Mouse (Mus musculus): ENCODE measurements around the gene Mtch1.

Mtch1 gene

DNA sequence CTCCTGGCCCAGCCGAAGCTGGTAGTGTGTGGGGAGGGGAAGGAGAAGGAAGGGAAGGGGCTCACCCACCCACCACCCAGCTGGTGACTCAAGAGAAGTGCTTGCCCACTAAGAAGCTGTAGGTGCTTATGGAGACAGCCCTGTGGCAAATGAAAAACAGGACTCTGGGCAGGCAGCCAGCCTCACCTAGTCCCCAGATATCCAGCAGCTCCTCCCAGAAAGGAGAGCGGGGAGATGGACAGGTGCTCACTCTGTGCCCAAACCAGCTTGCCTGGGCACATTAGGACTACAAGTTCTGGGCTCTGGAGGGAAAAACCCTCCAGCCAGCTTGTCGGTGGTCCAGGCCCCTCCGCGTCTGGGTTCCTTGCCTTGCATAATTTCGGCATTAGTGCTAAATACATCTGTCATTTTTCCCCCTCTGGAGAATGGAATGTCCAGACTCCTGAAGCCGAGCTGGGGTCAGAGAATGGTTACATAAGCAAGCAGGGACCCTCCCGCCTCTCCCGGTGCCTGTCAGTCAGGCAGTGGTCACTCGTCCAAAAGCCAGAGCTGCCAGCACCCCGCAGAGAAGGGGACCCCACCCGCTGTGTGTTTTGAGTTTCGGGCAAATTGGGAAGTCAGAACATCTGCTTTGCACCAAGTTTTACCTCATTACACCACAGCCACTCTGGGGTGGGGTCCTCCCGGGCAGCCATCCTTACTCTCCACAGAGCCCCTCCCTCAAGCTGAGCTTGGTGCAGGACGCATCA is 42.5 kb downstream of the Mtch1 start:
- peak; percentile 53 for DNase-seq (ENCODE audit: low read depth)

DNA sequence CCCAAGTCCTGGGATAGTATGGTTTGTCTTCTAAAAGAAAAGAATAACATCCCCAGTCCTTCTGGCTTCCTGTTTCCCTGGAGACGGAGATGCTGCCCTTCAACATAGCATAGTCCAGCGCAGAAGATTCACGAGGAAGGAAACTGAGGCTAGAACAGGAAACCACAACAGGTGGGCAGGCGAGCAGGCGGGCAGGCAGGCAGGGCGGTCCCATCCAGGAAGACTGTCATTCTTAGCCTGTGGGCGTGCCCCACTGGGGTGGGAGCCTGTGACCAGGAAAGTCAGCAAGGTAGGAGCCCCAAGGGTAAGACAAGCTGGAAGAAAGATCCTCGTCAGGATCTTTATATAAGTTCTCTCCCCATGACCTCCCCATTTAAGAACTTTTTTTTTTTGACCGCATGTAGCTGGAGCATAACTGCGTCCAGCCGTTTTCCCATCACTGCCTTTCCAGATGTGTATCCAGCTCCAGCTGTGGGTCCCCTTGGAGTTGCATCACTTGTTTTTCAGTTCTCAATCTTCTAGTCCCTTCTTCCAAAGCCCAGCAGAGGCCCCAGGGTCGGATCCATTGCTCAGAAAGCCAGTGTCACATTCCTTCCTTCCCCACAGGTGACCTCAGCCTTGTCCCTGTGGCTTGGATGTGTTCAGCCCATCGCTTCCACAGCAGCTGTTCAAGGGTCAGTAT is 43.2 kb downstream of the Mtch1 start:
- DNase-seq (ENCODE audit: low read depth) = peak; percentile 31

DNA sequence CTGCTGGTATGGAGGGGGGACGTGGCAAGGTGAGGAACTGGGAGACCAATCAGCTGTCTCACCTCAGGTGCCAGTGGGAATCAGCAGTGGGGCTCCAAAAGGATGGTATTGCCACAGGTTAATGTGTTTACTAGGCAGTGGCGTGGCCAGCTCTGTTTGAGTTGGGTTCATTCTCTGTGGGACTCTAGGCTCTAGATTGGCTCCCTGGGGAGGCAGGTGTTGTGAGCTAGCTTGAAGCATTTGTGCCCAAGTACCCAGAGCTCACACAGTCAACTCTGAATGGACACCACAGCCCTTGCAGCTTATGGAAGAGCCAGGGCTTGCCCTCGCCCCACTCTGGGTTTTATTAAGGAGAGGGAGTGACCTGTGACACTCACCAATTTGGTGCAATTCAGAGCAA is 43.9 kb downstream of the Mtch1 start:
- no peak for DNase-seq (ENCODE audit: low read depth)

DNA sequence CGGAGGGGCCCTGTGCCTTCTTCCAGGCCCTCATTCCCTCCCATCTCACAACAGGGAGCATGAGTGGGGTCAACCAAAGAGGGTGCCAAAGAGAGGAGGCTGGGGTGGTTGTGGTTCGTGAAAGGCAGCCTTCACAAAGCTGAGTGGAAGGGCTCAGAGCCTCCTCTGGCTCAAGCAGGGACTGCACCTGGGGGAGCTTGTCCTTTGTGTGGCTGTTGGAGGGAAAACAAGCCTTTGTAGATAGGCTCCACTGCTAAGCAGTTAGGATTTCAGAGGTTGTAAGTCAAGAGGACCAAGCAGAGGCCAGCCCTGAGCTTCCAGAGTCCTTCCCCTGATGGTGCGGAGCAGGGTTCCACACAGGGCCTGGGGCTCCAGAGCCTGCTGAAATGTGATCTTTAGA is 44.6 kb downstream of the Mtch1 start:
- DNase-seq (ENCODE audit: low read depth) = no peak

DNA sequence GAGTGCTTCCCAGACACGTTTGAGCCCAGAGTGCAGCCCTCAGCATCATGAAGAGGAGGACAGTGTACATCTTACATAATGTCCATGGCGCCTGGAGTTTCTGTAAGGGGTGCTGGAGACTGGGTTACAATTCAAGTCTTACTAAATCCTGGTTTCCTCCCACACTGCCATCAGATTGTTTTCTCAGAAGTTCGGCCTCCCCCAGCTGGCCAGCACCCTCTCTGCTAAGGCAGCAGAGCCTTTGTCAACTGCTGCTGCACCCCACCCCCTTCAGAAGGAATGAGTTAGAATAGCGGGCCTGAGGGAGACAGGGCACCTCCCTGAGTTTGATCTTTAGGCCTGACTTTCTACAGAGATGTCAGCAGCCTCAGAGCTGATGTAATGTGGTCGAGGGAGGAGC is 45.6 kb downstream of the Mtch1 start:
- DNase-seq (ENCODE audit: low read depth) = no peak

DNA sequence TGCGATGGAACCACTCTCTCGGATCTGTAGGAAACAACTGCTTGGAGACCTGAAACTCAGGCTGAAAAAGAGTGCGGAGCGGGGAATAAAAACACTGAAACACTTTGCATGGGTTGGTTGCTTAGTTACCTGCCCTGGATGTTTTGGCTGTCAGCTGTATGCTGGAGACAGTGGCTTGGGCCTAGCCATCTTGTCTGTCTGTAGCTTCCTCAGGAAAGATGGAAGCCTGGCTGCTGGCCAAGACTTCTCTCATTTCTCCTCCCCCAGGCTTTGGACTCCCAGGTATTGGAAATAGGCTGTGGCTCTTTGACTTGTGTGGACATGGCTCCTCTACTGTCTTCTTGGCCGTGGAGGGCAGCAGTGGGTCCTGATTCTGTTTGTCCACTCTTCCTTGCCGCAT is 46.3 kb downstream of the Mtch1 start:
- no peak for DNase-seq (ENCODE audit: low read depth)

DNA sequence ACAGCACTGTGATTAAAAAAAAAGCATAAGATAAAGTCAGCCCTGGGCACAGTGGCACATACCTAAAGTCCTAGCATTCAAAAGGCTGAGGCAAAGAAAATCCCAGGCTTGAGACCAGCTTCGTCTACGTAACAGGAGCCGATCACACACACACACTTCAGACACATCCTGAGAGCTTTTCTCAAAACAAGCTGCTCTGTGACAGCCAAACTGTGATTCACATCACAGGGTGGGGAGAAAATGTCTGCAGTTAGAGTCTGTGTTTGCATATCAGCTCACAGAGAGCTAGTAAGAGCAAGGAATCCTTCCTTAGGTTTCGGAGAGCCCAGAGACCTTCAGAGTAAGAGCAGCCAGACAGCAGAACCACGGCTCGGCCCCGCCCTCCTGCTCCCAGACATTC is 46.8 kb downstream of the Mtch1 start:
- DNase-seq (ENCODE audit: low read depth) = no peak

DNA sequence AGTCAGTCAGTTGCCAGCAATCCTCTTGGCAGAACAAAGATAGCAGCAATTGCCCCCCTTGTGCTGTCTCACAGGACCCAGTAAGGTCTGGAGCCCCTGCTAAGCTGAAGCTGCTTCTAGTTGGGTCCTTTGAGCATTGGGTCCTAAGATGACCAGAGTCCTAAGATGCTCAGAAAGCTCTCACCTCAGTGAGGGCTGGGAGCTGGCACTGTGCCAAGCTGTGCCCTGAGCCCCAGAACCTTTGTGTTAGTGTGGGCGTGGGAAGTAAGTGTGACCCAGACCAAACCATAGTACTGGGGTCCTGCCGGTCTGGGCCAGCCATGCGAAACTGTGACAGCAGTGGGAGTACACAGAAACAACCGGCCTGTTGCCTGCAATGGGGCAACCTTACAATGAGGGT is 48.5 kb downstream of the Mtch1 start:
- DNase-seq (ENCODE audit: low read depth) = no peak

DNA sequence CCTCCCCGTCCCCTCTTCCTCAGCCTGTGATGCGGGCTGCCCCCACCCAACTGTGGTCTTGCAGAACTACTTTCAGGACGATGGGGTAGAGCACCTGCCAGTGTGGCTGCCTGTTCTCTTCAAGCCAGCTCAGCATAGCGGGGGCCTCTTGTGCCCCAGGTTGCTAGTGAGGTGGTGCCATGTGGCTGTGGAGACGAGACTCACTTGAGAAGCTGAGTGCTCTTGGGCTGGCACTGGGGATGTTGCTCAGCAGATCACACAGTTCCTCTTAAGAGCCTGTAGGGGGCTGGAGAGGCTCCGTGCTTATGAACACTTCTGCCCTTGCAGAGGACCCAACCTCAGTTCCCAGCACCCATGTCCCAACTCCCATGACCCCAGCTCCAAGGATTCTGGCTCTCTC is 49.9 kb downstream of the Mtch1 start:
- no peak for DNase-seq (ENCODE audit: low read depth)

DNA sequence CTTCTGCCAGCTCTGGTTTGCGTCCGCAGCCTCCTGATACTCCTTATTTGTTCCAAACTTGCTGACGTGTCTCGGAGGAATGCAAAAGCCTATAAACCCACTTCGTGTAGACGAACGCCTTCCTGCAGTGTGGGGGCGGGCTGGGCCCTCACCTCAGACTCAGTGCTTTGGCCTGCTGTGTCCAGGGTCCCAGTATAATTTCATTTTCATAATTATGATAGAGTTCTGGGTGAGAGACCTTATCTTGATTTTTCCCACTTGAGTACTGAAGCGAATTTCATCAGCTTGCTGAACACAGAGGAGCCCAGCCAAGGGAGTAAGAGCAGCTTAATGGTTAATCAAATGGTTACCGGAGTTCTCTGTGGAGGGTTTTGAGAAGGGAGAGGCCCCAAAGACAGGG is 50.4 kb downstream of the Mtch1 start:
- no peak for DNase-seq (ENCODE audit: low read depth)

DNA sequence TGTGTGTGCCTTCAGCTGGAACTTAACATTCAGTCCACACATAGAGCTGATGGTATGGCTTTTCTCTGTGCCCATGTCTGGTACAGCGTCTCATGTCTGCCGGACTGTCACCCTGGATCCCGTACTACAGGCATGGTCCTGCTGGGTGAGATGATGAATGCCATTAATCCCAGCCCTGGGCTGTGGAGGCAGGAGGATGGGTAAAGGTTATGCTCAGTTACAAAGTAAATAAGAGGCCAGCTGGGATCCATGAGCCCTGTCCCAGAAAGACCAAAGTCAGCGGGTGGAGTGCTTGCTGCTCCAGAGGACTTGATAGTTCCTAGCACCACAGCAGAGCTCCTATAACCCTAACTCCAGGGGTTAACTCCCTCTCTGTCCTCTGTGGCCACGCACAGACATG is 51.9 kb downstream of the Mtch1 start:
- no peak for DNase-seq (ENCODE audit: low read depth)

DNA sequence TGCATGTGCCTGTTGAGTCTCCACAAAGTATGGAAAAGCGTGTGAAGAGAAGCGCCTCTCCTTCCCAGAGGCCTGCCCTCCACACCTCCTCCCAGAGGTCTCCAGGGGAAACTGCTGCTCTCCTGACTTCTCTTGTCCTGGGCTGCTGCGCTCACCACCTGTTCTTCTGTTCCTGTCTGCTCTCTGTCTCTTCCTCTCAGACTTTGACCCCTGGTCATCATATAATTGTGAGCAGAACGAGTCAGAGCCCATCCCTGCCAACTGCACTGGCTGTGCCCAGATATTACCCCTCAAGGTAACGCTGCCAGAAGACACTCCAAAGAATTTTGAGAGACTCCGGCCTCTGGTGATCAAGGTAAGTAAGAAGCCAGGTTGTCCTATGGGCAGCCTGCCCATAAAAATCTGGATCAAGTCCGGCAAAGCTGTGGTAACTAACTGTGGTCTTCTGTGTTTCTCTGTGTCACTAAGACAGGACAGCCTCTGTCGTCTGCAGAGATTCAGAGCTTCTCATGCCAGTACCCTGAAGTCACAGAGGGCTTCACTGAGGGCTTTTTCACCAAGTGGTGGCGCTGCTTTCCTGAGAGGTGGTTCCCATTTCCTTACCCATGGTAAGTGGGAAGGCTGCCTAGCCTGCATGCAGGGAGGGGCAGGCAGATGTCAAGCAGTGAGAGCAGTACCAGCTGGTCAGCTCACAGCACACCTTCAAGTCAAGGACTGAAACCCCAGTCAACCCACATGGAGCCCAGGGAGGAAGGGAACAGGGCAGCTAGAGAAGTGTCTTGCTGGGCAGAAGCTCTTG is 53.7 kb downstream of the Mtch1 start:
- DNase-seq (ENCODE audit: low read depth) = no peak

DNA sequence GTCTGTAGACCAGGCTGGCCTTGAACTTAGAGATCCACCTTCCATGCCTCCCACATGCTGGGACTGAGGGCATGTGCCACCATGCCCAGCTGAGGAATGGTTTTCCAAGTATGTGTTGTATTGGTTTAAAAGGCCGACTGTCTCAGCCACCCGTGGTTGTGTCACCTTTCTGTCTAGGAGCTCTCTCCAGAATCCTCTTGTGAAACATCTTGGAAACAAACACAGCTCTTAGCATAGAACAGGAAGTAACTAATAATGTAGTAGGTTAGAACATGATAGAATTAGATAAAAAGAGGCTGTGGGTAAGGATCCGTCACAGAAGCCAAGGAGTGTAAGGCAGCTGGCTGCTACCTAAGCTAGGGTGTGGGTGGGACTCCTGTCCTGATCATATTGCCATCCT is 54.7 kb downstream of the Mtch1 start:
- no peak for DNase-seq (ENCODE audit: low read depth)

DNA sequence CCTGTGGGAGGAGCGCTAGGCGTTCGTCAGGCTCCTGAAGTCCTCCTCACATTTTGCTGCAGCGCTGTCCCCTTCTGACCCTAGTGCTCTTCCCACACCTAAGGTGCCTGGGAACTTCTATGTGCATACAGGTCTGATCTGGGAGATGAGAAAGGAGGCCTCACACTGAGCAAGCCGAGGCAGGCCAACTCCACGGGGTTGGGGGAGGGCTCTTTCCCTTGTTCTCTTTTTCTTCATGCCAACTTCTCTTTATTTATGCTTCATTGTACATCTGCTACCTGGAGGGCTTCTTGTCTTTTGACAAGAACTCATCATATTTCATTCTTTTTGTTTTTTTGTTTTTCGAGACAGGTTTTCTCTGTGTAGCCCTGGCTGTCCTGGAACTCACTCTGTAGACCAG is 55.9 kb downstream of the Mtch1 start:
- DNase-seq (ENCODE audit: low read depth) = no peak

DNA sequence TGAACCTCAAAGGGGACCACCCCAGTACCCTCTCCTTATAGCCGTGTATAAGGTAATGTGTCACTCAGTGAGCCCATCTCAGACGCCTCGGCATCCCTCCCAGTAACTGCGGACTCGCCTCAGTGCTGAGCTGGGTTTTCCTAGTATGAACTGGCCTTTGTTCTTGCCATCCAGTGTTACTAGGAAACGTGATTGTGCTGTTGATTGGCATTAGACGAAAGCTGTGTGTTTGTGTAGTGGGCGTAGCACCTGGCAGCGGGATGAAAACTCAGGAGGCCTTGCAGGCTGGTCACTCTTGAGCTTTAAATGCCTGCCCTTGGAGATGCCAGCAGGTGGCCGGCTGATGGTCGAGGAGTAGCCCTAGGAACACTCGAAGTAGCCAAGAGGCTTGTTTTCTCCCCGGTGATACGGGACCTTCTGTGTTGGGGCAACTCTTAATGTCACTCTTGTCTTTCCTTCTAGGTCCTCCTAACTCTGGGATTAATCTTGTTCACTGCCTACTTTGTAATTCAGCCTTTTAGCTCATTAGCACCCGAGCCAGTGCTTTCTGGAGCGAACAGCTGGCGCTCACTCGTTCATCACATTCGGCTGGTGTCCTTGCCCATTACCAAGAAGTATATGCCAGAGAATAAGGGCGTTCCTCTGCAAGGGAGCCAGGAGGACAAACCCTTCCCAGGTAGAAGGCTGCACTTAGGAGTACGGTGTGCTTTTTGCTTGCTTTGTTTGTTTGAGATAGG is 65.3 kb downstream of the Mtch1 start:
- DNase-seq (ENCODE audit: low read depth) = no peak

Data from NIH3T3 (cell line).